Mouse (Mus musculus) ES-Bruce4 (cell line): ENCODE results near the gene AC109138.7. TPM values are rescaled to one million over a fixed set of nuclear protein-coding genes. Genes with fewer than 3 reads are reported as not detected.

ENCODE experiments used
- H3K27ac ChIP-seq: 2 replicates; pipeline ENCODE4 v1.5.1; 2012; ENCODE audit warnings: low read length, inconsistent platforms; ENCODE audit not compliant: insufficient read depth
- H3K27me3 ChIP-seq: 2 replicates; pipeline ENCODE4 v1.6.1; 2012; ENCODE audit warnings: mild to moderate bottlenecking, low read length, inconsistent platforms; ENCODE audit not compliant: control insufficient read depth, poor library complexity, insufficient read depth, severe bottlenecking
- H3K36me3 ChIP-seq: 2 replicates; pipeline ENCODE4 v1.6.1; 2012; ENCODE audit warnings: inconsistent platforms, mild to moderate bottlenecking, low read length, moderate library complexity; ENCODE audit not compliant: control insufficient read depth, poor library complexity, insufficient read depth, severe bottlenecking
- H3K4me1 ChIP-seq: one replicate; pipeline ENCODE4 v1.8.1; 2011; ENCODE audit warnings: low read length; ENCODE audit not compliant: control insufficient read depth, insufficient read depth
- H3K4me3 ChIP-seq: 2 replicates; pipeline ENCODE4 v1.5.1; 2011; ENCODE audit warnings: low read depth, mild to moderate bottlenecking, low read length
- H3K9ac ChIP-seq: 2 replicates; pipeline ENCODE4 v1.6.1; 2012; ENCODE audit warnings: low read depth, mild to moderate bottlenecking, inconsistent platforms; ENCODE audit not compliant: poor library complexity, severe bottlenecking
- H3K9me3 ChIP-seq: replicated peaks from 2 replicates; pipeline ENCODE4 v1.6.1; 2012; ENCODE audit warnings: mild to moderate bottlenecking, low read length, inconsistent platforms; ENCODE audit not compliant: control insufficient read depth, poor library complexity, insufficient read depth, severe bottlenecking
- CTCF ChIP-seq: IDR thresholded peaks from one replicate; pipeline ENCODE4 v1.8.1; 2011; ENCODE audit warnings: low read depth, low read length
- EP300 ChIP-seq: IDR thresholded peaks from 2 replicates; pipeline ENCODE4 v1.6.1; 2011; ENCODE audit warnings: low read depth, low read length; ENCODE audit not compliant: insufficient read depth
- POLR2A ChIP-seq: IDR thresholded peaks from one replicate; pipeline ENCODE4 v1.8.1; 2011; ENCODE audit warnings: low read length; ENCODE audit not compliant: insufficient read depth
- polyA plus RNA-seq: library from polyadenylated mRNA; stranded (reverse); fragments of >200 nt; gene quantifications from 2 replicates; pipeline ENCODE4 v1.2.4, GENCODE M21; 2011; ENCODE audit warnings: low read depth; ENCODE audit not compliant: missing spikeins, insufficient read depth, insufficient read length

Gene AC109138.7
- polyA plus RNA-seq, 1 experiment = not detected

DNA sequence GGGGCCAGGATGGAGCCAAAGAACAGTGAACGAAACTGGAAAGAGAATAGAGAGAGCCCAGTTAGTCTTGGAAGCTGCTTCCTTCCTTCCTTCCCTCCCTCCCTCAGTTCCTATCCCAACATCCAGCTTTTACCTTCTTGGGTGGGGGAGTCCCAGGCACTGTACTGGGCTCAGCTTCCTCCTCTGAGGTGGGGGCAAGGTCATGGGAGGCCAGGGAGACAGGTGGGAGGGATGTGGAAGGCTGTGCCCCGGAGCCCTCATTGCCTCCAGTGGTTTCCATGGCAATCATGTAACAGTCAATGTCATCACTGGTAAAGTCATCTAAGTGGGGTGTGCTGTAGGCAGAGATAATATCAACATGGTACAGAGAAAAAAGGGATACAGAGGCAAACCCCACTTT, 18.1 kb upstream of the AC109138.7 start:
- Histone ChIP-seq H3K27me3 (no peaks in the 10 kb centered on the region), H3K36me3 (peaks cover 58% of the 10 kb centered on the region), H3K9me3 (no peaks in the 10 kb centered on the region), H3K9ac (no peak overlapping the region), H3K4me1 (no peaks in the 10 kb centered on the region), H3K4me3 (no peak overlapping the region), H3K27ac (no peak overlapping the region)
- no peak for TF ChIP-seq CTCF

DNA sequence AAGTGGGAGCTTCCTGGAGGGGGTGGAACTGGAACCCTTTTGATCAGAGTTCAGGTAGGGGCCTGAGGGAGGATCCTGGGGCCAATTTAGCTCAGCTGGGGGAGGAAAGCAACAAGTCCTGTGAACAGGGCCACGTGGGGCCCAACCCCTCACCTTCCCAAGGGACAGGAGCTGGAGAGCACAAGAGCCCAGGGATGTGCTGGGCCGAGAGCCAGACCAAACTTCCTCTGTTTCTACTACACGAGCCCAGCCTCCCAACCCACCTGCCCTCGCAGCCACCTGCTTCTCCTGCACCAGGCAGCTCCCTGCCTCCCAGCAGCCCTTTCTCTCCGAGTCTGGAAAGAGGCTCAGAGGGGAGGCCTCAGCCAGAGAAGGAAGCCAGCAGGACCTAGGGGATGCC, 17.6 kb upstream of the AC109138.7 start:
- no peaks in the 10 kb centered on the region for H3K9me3 ChIP-seq
- no peaks in the 10 kb centered on the region for H3K4me1 ChIP-seq
- H3K9ac ChIP-seq = no peak overlapping the region
- H3K27me3 ChIP-seq = no peaks in the 10 kb centered on the region
- H3K27ac ChIP-seq = no peak overlapping the region
- peaks cover 58% of the 10 kb centered on the region for H3K36me3 ChIP-seq
- no peak overlapping the region for H3K4me3 ChIP-seq
- no peak for TF ChIP-seq CTCF
- TF ChIP-seq EP300 = no peak
- no peak for TF ChIP-seq POLR2A

DNA sequence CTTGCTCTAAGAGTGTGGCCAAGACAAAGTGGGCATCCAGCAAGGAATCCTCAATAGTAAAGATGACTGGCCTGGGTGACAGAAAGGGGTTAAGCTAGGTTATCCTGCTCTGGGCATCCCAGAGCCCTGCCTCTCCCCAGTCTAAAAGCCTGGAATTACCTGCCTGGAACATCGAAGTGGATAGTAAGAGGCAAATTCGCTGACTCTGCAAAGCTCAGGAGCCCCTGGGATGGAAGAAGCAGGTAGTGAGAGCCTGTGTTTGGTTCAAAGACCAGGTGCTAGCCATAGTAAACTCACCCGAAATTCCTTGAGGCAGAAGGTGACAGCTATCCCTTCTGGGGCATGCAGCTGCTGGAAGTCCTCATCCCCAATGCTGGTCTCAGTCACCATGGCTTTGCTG, 17.0 kb upstream of the AC109138.7 start:
- no peak overlapping the region for H3K27ac ChIP-seq
- no peaks in the 10 kb centered on the region for H3K27me3 ChIP-seq
- H3K9ac ChIP-seq = no peak overlapping the region
- no peak overlapping the region for H3K4me3 ChIP-seq
- H3K9me3 ChIP-seq = no peaks in the 10 kb centered on the region
- H3K4me1 ChIP-seq = no peaks in the 10 kb centered on the region
- TF ChIP-seq POLR2A = no peak
- no peak for TF ChIP-seq EP300
- peaks cover 58% of the 10 kb centered on the region for H3K36me3 ChIP-seq

DNA sequence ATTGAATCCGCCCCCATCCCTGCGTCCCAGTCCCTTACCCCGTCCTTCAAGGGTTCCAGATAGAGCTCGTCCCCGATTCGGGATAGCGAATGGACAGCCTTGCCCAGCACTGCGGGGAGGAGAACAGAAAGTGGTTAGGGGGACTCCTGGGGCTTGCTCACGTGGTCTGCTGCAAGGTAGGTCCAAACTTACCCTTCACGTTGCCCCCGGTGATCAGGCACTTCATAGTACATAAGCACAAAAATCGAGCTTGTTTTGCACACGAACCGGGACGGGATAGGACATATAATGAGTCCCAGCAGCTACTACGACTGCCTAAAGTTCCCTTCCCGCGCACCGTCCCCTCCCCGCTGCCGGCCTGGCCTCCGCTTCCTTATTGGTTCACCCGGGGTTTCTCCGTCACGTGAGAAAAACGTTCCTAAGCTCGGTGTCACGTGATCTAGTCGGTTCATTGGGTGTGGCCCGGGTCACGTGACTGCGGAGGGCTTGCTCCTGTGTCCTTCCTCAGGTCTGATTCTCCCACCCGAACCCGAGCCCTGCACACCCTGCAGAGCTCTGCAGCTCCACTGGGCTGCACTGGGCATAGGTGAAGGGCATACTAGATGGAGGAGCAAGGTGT, 12.8 kb upstream of the AC109138.7 start, which contains the start of gene Rad9a:
Gene Rad9a (minus strand): TSS at position 372 of the 619 bp plus-strand sequence.
- no peaks in the 10 kb centered on the region for H3K27me3 ChIP-seq
- peak; percentile 19; the same call in 1 of the 2 replicates for TF ChIP-seq EP300
- TF ChIP-seq POLR2A = no peak

DNA sequence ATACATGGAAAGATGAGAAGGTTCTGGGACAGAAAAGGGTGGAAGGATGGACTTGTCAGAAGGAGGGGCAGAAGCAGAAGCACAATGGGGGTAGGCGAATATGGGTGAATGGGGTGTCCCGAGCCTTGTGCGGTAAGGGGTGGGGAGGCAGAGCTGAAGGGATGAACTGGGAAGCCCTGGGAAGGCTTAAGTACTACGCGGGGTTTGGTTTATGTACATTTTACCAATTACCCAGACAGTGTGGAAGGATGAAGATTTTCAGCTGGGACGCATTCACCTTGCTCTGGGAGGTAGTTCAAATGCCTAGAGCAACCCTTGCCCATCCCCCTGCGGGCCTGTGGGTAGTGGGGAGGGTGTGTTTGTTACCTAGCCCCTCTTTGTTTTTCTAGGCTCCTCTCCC, 12.0 kb upstream of the AC109138.7 start:
- no peaks in the 10 kb centered on the region for H3K4me1 ChIP-seq
- peak overlapping the region; percentile 86 for H3K4me3 ChIP-seq
- H3K27me3 ChIP-seq = no peaks in the 10 kb centered on the region

More for the DNA sequence above, 12.8 kb upstream of the AC109138.7 start, which contains the start of gene Rad9a:
- Histone ChIP-seq H3K36me3 (peaks cover 27% of the 10 kb centered on the region), H3K9ac (peak within 1 kb of the TSS; percentile 69), H3K4me3 (peak within 1 kb of the TSS; percentile 86), H3K9me3 (no peaks in the 10 kb centered on the region), H3K27ac (peak within 1 kb of the TSS; percentile 22), H3K4me1 (no peaks in the 10 kb centered on the region)

DNA sequence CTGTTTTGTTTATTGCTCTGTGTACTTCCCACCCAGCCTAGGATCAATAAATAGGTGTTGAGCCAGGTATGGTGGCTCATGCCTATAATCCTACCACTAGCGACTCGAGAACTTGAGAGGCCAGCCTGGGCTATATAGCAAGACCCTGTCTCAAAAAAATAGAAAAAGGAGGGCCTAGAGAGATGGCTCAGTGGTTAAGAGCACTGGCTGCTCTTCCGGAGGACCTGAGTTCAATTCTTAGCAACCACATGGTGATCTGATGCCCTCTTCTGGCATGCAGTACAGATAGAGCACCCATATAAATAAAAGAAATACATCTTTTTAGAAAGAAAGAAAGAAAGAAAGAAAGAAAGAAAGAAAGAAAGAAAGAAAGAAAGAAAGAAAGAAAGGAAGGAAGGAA, 11.0 kb upstream of the AC109138.7 start:
- Histone ChIP-seq H3K4me1 (no peaks in the 10 kb centered on the region), H3K27ac (no peak overlapping the region), H3K9me3 (no peaks in the 10 kb centered on the region), H3K36me3 (peaks cover 15% of the 10 kb centered on the region), H3K9ac (no peak overlapping the region), H3K4me3 (no peak overlapping the region), H3K27me3 (no peaks in the 10 kb centered on the region)
- no peak for TF ChIP-seq EP300
- TF ChIP-seq POLR2A = no peak
- TF ChIP-seq CTCF = no peak

More for the DNA sequence above, 12.0 kb upstream of the AC109138.7 start:
- Histone ChIP-seq H3K9ac (peak overlapping the region; percentile 69), H3K36me3 (peaks cover 20% of the 10 kb centered on the region), H3K9me3 (no peaks in the 10 kb centered on the region), H3K27ac (peak overlapping the region; percentile 22)
- TF ChIP-seq EP300 (no peak), POLR2A (no peak), CTCF (no peak)
